Mouse (Mus musculus): ENCODE data around the gene Cpxcr1.

Gene Cpxcr1

DNA sequence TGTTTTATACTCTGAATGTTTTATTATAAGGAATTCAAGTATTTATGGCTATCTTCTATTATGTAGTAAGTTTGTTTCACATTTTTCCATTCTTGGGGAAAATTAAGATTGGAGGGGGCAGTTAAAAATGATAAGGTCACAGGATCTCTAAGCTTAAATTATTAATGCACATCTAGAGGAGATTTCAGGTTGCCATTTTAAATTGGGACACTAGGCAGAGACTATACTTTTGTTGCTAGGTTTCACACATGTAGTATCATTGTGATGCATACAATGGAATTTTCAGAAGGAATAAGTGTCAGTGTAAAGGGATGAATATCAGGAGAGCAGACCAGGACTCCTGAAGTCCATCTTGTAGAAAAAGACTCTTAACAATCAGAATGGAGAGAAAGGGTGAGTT lies at the start of gene Cpxcr1:
Gene Cpxcr1 (plus strand): TSS at position 301 of the 400 bp plus-strand sequence.
- DNase-seq (ENCODE audit: low spot score), result no peak
